Mouse (Mus musculus) ovary, postnatal 36 days (tissue): ENCODE data around the gene Zfand2b.

ENCODE experiments used
- DNase-seq: peaks from one replicate; pipeline ENCODE4 v3.0.0; 2022; ENCODE audit warnings: low spot score, mixed read lengths

Gene Zfand2b

GRCm38 (mm10) chr1:75214442-75214841, 46.0 kb downstream of the Zfand2b start:
- DNase-seq: no peak

- no peak for DNase-seq
Observed at GRCm38 (mm10) chr1:75214886-75215285, 46.4 kb downstream of the Zfand2b start.

DNA sequence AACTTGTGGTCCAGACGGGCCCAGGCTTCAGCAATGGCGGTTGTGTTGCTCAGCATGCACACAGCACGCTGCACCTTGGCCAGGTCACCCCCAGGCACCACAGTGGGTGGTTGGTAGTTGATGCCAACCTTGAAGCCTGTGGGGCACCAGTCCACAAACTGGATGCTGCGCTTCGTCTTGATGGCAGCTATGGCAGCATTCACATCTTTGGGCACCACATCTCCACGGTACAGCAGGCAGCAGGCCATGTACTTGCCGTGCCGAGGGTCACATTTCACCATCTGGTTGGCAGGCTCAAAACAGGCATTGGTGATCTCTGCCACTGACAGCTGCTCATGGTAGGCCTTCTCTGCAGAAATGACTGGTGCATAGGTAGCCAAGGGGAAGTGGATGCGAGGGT, 47.3 kb downstream of the Zfand2b start:
- DNase-seq: no peak

DNA sequence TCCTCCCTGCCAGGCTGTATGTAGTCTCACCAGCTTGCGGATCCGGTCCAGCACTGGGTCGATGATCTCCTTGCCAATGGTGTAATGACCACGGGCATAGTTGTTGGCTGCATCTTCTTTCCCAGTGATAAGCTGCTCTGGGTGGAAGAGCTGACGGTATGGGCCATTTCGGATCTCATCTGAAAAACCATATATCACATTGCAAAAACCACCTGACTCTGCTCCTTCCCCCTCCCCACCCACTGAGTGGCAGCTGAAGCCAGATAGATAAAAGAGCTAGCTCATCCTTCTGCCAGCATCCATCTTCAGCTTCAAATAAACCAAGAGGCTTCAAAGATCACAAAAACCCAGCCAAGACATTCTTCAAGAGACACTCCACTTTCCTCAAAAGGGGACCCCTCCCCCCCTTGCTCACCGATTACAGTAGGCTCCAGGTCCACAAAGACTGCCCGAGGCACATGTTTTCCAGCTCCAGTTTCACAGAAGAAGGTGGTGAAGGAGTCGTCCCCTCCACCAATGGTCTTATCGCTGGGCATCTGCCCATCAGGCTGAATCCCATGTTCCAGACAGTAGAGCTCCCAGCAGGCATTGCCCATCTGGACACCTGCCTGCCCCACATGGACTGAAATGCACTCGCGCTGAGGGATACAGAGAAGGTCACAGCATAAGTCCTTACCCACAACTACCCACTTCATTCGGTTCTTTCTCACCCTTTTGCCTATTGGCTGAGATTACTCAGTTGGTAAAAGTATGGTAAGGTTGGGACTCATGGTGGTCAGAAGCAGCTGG, 48.5 kb downstream of the Zfand2b start:
- no peak for DNase-seq

DNA sequence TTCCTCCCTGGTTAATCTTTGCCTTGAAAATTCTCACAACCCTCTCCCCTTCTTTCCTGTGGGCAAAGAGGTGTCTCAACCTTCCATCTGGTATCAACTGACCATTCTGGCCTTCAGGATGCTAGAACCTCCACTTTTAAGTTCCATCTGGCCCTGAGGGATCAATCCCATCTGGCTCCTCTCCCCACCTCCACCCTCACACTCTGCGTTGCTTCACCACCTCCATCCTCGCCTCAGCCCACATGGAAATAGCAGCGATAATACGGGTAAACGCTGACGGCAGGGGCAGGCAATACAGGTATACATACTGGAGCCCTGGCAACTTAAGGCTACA, 49.4 kb downstream of the Zfand2b start:
- no peak for DNase-seq

DNA sequence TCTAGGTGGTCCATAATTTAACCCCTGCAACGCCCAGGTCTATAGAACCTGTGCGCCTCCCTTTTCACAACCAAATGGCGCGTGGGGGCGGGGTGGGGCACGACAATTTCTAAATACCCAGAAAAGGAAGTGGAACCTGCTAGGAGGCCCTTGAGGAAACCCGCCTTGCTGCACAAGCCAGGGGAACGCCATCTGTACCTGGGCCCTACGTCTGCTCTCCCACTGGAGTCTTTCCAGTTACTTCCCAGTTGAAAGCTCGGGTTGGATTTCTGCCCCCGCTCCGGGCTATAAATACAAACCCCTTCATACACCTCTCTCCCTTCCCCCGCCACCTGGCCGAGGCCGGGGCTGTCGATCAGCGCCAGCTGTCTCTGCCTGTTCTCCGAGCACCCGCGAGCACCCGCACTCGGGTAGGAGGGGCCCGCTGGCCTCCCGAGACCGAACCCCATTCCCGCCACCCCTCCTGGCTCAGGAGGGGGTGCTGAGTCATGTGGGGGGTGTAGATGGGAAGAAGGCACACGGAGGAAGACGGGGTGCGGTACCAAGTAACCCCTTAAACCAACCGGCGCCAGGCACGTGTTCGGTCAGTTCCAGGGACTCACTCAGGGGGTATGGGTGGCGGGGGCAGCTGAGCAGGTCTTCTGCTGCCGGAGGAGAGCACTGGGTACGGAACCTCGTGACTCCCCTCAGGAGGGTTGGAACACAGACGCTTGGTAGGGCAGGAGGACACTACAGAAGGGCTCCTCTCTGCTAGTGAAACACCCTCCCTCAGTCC, 50.0 kb downstream of the Zfand2b start:
- peak; percentile 20 for DNase-seq

GRCm38 (mm10) chr1:75219078-75219477, 50.6 kb downstream of the Zfand2b start:
- peak; percentile 86 for DNase-seq

GRCm38 (mm10) chr1:75219531-75219930, 51.1 kb downstream of the Zfand2b start, which contains the start of gene Tuba4a:
Gene Tuba4a (minus strand): TSS chr1:75219865.
- DNase-seq: no peak
